ENCODE assay signal across 11 mouse cellular contexts in the genomic region with DNA sequence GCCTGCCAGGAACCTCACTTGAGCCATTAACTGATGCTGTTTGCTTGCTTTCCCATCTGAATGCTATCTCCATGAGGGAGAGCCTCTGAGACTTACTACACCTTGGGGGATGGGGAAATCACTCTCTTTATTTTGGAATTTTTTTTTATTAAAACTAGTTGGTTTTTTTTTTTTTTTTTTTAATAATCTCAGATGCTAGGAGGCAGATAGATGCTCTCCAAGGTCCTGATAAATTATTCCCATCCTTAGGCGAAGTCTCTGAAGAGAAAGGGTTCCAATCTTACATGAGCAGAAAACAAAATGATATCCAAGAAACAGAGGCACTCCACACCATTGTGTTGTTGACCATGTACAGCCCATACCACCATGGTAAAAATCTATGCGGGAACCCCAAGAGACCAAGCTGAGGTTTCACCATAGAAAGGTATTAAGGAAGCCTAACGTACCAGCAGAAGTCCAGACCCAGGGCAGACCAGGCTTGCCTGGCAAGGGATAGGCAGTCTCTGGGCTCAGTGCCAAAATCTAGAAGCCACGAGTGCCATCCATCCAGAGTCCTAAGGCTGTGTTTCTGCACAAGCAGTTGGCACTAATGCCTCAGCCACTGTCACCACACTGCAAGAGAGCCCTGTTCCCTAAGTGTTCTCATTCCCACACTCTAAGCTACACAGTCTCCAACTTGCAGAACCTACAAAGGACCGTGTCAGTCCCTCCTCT.
DNase-seq lines count a peak whose midpoint lies in the region; ATAC-seq and TF ChIP-seq lines count a peak whose summit lies in the region.
"Had no signal": no experiment of that assay in that cellular context is flagged by ENCODE, and none has a peak within 500 bp of the region (broad histone marks: within the 10 kb centered on the region; RNA-seq: fewer than 3 reads in every experiment).

No protein-coding gene starts in this region.

- no peak for TF ChIP-seq CTCF in liver, adult 2 months (IDR thresholded peaks at IDR 0.05; ENCODE audit: low read depth, low read length)
- no peak for TF ChIP-seq CTCF in liver, postnatal 0 days (IDR thresholded peaks at IDR 0.05; ENCODE audit: low read depth)

- H3K4me3 ChIP-seq in liver, adult 2 months (ENCODE audit: insufficient read depth, low read depth, low read length), result no peak overlapping the region
- no peak overlapping the region for H3K4me3 ChIP-seq in liver, postnatal 0 days (ENCODE audit: low read depth, low read length)
- H3K4me3 ChIP-seq: erythroblast, embryonic 14.5 days; limb, embryonic 13.5 days; myocyte had no signal

- no peak overlapping the region for H3K27ac ChIP-seq in liver, adult 2 months (replicated peaks; ENCODE audit: insufficient read depth, low read depth, low read length)
- no peak overlapping the region for H3K27ac ChIP-seq in liver, postnatal 0 days (ENCODE audit: low read depth)
- H3K27ac ChIP-seq: limb, embryonic 13.5 days had no signal

- TF ChIP-seq EP300 in liver, postnatal 0 days (IDR thresholded peaks at IDR 0.05; ENCODE audit: low read depth), result no peak

- no peaks in the 10 kb centered on the region for H3K36me3 ChIP-seq in liver, adult 2 months (ENCODE audit: control insufficient read depth, insufficient read depth, low read length)
- no peaks in the 10 kb centered on the region for H3K36me3 ChIP-seq in liver, postnatal 0 days (replicated peaks; ENCODE audit: insufficient read depth, low read length)
- H3K36me3 ChIP-seq: limb, embryonic 13.5 days had no signal

- no peak for ATAC-seq in liver, postnatal 0 days

- 60% methylated on average over 5 of the region's 5 CpGs for WGBS in liver, adult 2 months
- WGBS in liver, postnatal 0 days (ENCODE audit: insufficient replicate concordance), result 55% methylated on average over 5 of the region's 5 CpGs

- peak; percentile 82 for DNase-seq in heart, adult 11 months
- no peak for DNase-seq in heart, postnatal 36 days
- DNase-seq in liver, adult 2 months (ENCODE audit: extremely low read depth, low read depth, low spot score), result peak; percentile 6
- no peak for DNase-seq in liver, postnatal 0 days
- peak; percentile 6 for DNase-seq in adrenal gland, postnatal 25 days
- DNase-seq in heart, postnatal 4 days, result peak; percentile 20
- DNase-seq in spleen, postnatal 4 days (ENCODE audit: low spot score in 2 of 2), result no peak
- DNase-seq in urinary bladder, adult 18-20 months (ENCODE audit: low spot score in 2 of 2), result no peak

- intact Hi-C loops in heart, postnatal 36 days (cut with DNase I), result no loop called here

- no peak for TF ChIP-seq POLR2A in liver, adult 2 months (IDR thresholded peaks at IDR 0.05; ENCODE audit: extremely low read depth, insufficient read depth, low read length)

- no peak overlapping the region for H3K4me2 ChIP-seq in liver, postnatal 0 days (ENCODE audit: low read depth, low read length)
- H3K4me2 ChIP-seq: limb, embryonic 13.5 days had no signal

- H3K27me3 ChIP-seq in liver, adult 2 months (ENCODE audit: control insufficient read depth, insufficient read depth, low read length), result no peaks in the 10 kb centered on the region
- no peaks in the 10 kb centered on the region for H3K27me3 ChIP-seq in liver, postnatal 0 days (ENCODE audit: insufficient read depth, low read length)
- H3K27me3 ChIP-seq: limb, embryonic 13.5 days had no signal

- no peaks in the 10 kb centered on the region for H3K9me3 ChIP-seq in liver, postnatal 0 days (ENCODE audit: low read length)
- H3K9me3 ChIP-seq: limb, embryonic 13.5 days had no signal

- no peaks in the 10 kb centered on the region for H3K4me1 ChIP-seq in liver, adult 2 months (ENCODE audit: control insufficient read depth, insufficient read depth, low read length)
- H3K4me1 ChIP-seq in liver, postnatal 0 days (ENCODE audit: insufficient read depth), result peaks cover 14% of the 10 kb centered on the region
- H3K4me1 ChIP-seq: limb, embryonic 13.5 days had no signal

- no peak overlapping the region for H3K9ac ChIP-seq in liver, adult 2 months (ENCODE audit: low read depth, low read length)
- H3K9ac ChIP-seq in liver, postnatal 0 days (replicated peaks), result no peak overlapping the region
- H3K9ac ChIP-seq: limb, embryonic 13.5 days had no signal

- H3K79me2 ChIP-seq in liver, adult 2 months (ENCODE audit: control insufficient read depth, insufficient read depth, low read length), result no peaks in the 10 kb centered on the region

Comparison
In these comparisons a context has a peak if more than half of its experiments do, and no peak if none do; other contexts are left out.
1. DNase-seq: peak in heart, adult 11 months (single experiment), liver, adult 2 months (single experiment), adrenal gland, postnatal 25 days (single experiment) and heart, postnatal 4 days (single experiment); none in heart, postnatal 36 days (0 of 2), liver, postnatal 0 days (single experiment), spleen, postnatal 4 days (0 of 2) and urinary bladder, adult 18-20 months (0 of 2).